Mouse (Mus musculus) fibroblast of lung, adult 2 months (primary cell): ENCODE measurements at regions not wholly inside any gene's neighbourhood (a gene's known extent, or its start where the extent isn't known, plus 50 kb on each side); places are given as distances from the start of the nearest gene placed in this dataset.
A peak's percentile ranks its signal among the peaks of the same experiment; 100 is the strongest.

Experiments used
- DNase-seq: peaks from one replicate; pipeline ENCODE4 v3.0.0-alpha.2; 2011; ENCODE audit warnings: low read depth

- DNase-seq, result peak; percentile 54
These were observed 76.8 kb upstream of the Sfrp2 start for GRCm38 (mm10) chr3:83689068-83689976.

- no peak for DNase-seq
These were observed 71.6 kb upstream of the Sfrp2 start for GRCm38 (mm10) chr3:83694505-83694904.

DNA sequence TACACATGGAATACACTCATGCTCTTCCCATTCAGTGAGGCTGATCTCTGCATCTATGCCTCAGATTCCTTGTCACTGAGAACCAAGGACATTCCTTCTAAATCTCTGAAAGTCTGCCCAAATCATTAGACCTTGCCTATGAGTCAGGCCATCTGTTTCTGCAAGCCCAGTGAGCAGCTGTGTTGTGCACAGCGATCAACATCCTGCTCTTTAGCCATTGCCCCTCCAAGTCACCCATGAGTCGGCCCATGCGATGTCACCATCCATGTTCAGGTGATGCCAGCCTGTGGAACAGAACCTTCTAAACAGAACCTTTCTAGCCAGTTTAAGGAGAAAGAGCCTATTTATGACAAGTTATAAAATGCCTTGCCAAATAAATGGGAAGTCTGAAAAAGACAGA lies 66.4 kb upstream of the Sfrp2 start:
- DNase-seq, result no peak

DNA sequence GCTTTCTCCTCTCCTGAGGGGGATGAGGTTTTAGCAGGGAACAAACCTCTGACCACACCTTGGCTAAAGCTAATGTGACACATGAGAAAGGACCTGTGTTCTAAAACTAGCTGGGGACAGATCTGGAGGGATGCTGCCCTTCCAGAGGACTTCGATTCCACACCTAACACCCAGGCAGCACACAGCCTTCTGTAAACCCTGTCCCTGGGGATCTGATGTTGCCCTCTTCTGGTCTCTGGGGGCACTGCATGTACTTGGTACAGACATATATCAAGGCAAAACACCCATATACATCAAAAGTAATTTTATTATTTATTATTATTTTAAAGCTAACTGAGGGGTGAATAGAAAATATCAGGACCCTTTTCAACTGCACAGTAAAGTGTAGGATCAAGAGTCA lies 65.0 kb upstream of the Sfrp2 start:
- no peak for DNase-seq

GRCm38 (mm10) chr3:83704559-83704958 lies 61.6 kb upstream of the Sfrp2 start:
- no peak for DNase-seq

- no peak for DNase-seq
These were observed 60.9 kb upstream of the Sfrp2 start for GRCm38 (mm10) chr3:83705253-83705652.

DNA sequence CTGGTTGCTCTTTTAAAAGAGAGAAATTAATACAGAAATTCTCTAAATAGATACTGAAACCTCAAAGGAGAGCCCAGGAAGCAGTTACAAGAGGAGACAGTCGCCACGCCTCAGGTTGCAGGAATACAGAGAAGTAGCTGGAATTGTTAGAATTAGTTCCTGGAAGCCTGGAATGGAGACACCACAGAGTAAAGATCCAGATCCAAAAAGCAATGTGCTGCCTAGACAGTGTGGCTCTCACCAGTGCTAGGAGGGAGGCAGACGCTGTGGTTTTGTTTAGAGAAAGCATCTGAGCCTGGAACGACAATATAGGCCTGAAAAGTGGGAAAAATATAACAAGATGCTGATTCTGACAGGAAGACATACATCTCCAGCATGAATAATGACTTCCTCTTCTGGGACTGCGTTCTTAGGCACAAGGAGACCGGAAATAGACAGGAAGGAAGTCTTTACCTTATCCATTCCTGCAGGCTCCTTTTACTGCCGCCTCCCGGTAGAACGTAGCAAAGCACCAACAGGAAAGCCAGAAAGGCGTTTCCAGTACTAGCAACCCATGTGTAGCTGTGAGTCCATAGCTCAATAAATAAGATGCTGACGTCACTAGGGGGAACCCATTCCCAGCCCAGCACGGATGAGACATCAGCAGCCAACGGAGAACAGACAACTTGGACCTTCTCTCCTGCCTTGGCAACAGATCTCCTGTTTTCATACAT lies 59.4 kb upstream of the Sfrp2 start:
- no peak for DNase-seq

GRCm38 (mm10) chr3:83707278-83707677 lies 58.8 kb upstream of the Sfrp2 start:
- DNase-seq, result no peak

DNA sequence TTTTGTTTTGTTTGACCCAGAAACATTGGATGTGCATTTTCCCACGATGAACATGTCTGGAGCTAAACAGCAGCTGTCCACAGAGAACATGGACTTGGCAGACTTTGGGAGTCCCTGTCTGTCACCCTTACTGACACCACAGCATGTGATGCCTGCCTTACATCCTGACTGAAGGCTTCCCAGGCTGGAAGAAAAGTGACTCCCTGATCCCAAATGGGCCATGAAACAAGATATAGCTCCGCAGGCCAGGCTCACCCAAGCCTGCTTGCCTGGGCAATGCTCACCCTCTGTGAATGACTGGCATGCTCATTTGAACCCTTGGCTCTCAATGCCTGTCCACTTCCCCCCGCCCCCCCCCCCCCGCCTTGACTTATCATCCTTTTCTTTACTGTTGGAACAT lies 57.1 kb upstream of the Sfrp2 start:
- no peak for DNase-seq

DNA sequence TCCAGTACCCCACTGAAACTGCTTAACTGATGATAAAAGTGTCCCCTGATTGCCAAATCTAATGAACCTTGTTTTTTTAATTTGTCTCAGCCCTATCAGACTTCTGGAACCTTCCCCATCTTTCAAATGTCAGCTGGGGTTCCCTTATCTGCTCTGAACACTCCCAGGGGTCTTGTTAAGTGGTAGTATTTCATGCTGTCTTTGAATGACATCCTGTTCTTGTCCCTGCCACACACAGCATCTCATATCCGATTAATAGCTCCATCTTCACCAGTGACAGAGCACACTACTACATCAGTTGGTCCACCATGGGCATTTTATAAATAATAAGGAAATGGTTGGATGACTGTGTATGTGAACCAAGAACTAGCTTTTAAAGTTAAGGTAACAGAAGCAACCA lies 56.6 kb upstream of the Sfrp2 start:
- DNase-seq, result no peak

DNA sequence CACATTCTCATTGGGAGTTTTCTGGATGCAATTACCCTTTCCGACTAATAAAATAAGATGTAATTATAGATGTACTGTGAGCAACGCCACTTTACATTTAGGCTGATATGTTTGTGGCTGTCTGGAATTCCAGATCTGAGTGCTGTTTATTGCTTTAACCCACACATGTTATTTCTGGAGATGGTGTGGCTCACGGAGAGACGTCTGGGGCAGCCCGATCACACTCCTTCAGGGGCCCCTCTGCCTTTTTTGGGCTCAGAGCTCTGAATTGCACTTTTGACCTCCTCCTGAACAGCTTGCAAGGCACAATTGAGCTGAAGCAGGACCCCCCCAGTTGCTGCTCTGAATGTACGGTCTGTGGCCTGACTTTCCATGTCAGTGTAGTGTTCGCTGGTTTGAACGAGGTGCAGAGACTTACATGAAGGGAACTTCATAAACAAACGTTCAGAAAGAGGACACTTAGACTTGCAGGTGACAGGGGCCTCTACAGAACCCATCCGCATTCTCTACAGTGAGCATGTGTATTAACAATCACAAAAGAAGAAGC lies 55.1 kb upstream of the Sfrp2 start:
- DNase-seq, result no peak

DNA sequence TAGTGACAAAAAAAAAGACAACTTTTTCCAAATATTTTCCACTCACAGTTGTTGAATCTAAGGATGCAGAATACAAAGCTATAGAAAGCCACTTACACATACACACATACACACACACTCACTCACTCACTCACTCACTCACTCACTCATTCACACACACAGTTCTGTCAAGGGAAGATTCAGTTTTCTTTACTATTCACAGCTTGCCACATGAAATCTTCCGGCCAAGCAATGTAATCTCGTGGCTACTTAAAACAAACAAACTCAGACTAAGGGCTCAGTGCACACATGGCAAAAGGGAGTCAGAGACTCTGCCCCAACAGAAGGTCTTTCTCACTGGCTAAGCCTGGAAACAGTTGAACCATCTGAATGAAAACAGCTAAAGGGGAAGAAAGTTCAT lies 53.8 kb upstream of the Sfrp2 start:
- no peak for DNase-seq

DNA sequence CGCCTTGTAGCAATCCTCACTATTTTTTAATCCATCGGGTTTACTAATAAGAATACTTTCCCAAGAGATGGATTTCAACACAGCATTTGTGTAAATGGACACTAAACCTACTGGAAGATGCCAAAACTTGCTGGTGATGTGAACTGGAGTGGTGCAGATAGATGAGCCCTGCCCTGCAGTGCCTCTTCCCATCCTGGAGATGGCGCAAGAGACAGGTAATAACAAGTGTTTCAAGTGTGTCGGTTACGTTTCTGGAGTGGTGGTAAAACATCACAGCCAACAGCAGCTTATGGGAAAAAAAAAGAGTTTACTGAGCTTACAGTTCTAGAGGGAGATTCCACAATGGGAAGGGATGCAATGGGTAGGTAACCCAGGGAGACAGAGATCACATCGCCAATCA lies 51.5 kb upstream of the Sfrp2 start:
- no peak for DNase-seq
